Mouse (Mus musculus): ENCODE results near the gene Rpl10a. TPM values are rescaled to one million over a fixed set of nuclear protein-coding genes. Genes with fewer than 3 reads are reported as not detected.

Rpl10a gene
- polyA plus RNA-seq, 1 experiment from 2014 or later, result 279 TPM

GRCm38 (mm10) chr17:28299669-28300320 is 28.5 kb upstream of the Rpl10a start:
- H3K27ac ChIP-seq (ENCODE audit: low read length), result no peak overlapping the region

GRCm38 (mm10) chr17:28300323-28300722 is 27.9 kb upstream of the Rpl10a start:
- 63% methylated on average over 9 of the region's 9 CpGs for WGBS
- Histone ChIP-seq H3K9ac (ENCODE audit: low read length) (no peak overlapping the region), H3K27ac (ENCODE audit: low read length) (no peak overlapping the region), H3K27me3 (ENCODE audit: control insufficient read depth, insufficient read depth, low read length) (no peaks in the 10 kb centered on the region), H3K4me2 (ENCODE audit: low read depth, low read length) (no peak overlapping the region), H3K36me3 (ENCODE audit: control insufficient read depth, insufficient read depth) (peaks cover 13% of the 10 kb centered on the region), H3K4me1 (ENCODE audit: control insufficient read depth, insufficient read depth, low read length) (peaks cover 2% of the 10 kb centered on the region; the same call in 1 of the 2 replicates), H3K9me3 (replicated peaks; ENCODE audit: control insufficient read depth, low read length) (no peaks in the 10 kb centered on the region), H3K4me3 (ENCODE audit: low read length) (no peak overlapping the region)
- ATAC-seq (replicated peaks; ENCODE audit: extremely low read depth, insufficient read depth, low FRiP score), result no peak

More at GRCm38 (mm10) chr17:28299669-28300320, 28.5 kb upstream of the Rpl10a start:
- no peak for ATAC-seq (replicated peaks; ENCODE audit: extremely low read depth, insufficient read depth, low FRiP score)
- Histone ChIP-seq H3K36me3 (ENCODE audit: control insufficient read depth, insufficient read depth) (peaks cover 13% of the 10 kb centered on the region), H3K9me3 (replicated peaks; ENCODE audit: control insufficient read depth, low read length) (no peaks in the 10 kb centered on the region), H3K4me2 (ENCODE audit: low read depth, low read length) (no peak overlapping the region), H3K4me1 (ENCODE audit: control insufficient read depth, insufficient read depth, low read length) (peaks cover 4% of the 10 kb centered on the region), H3K4me3 (ENCODE audit: low read length) (no peak overlapping the region), H3K9ac (ENCODE audit: low read length) (no peak overlapping the region), H3K27me3 (ENCODE audit: control insufficient read depth, insufficient read depth, low read length) (no peaks in the 10 kb centered on the region)
- 49% methylated on average over 11 of the region's 11 CpGs for WGBS

GRCm38 (mm10) chr17:28300850-28301249 is 27.4 kb upstream of the Rpl10a start:
- H3K4me1 ChIP-seq (ENCODE audit: control insufficient read depth, insufficient read depth, low read length), result peaks cover 2% of the 10 kb centered on the region; the same call in 1 of the 2 replicates
- H3K4me3 ChIP-seq (ENCODE audit: low read length), result no peak overlapping the region
- no peak overlapping the region for H3K9ac ChIP-seq (ENCODE audit: low read length)
- peaks cover 13% of the 10 kb centered on the region for H3K36me3 ChIP-seq (ENCODE audit: control insufficient read depth, insufficient read depth)
- H3K9me3 ChIP-seq (replicated peaks; ENCODE audit: control insufficient read depth, low read length), result no peaks in the 10 kb centered on the region
- H3K27me3 ChIP-seq (ENCODE audit: control insufficient read depth, insufficient read depth, low read length), result no peaks in the 10 kb centered on the region
- WGBS, result 54% methylated on average over 3 of the region's 3 CpGs
- no peak for ATAC-seq (replicated peaks; ENCODE audit: extremely low read depth, insufficient read depth, low FRiP score)
- H3K27ac ChIP-seq (ENCODE audit: low read length), result no peak overlapping the region
- H3K4me2 ChIP-seq (ENCODE audit: low read depth, low read length), result no peak overlapping the region

GRCm38 (mm10) chr17:28305172-28305571 is 23.1 kb upstream of the Rpl10a start:
- Histone ChIP-seq H3K27ac (ENCODE audit: low read length) (no peak overlapping the region), H3K4me3 (ENCODE audit: low read length) (no peak overlapping the region), H3K9me3 (replicated peaks; ENCODE audit: control insufficient read depth, low read length) (no peaks in the 10 kb centered on the region), H3K4me1 (ENCODE audit: control insufficient read depth, insufficient read depth, low read length) (peaks cover 6% of the 10 kb centered on the region), H3K27me3 (ENCODE audit: control insufficient read depth, insufficient read depth, low read length) (no peaks in the 10 kb centered on the region), H3K9ac (ENCODE audit: low read length) (no peak overlapping the region), H3K4me2 (ENCODE audit: low read depth, low read length) (no peak overlapping the region), H3K36me3 (ENCODE audit: control insufficient read depth, insufficient read depth) (no peaks in the 10 kb centered on the region)
- 61% methylated on average over 10 of the region's 10 CpGs for WGBS
- ATAC-seq (replicated peaks; ENCODE audit: extremely low read depth, insufficient read depth, low FRiP score), result no peak

GRCm38 (mm10) chr17:28308297-28309195 is 19.7 kb upstream of the Rpl10a start:
- ATAC-seq (replicated peaks; ENCODE audit: extremely low read depth, insufficient read depth, low FRiP score), result no peak
- Histone ChIP-seq H3K27ac (ENCODE audit: low read length) (peak overlapping the region; percentile 11; the same call in 1 of the 2 replicates), H3K9ac (ENCODE audit: low read length) (peak overlapping the region; percentile 61), H3K4me1 (ENCODE audit: control insufficient read depth, insufficient read depth, low read length) (peaks cover 6% of the 10 kb centered on the region), H3K4me2 (ENCODE audit: low read depth, low read length) (peak overlapping the region; percentile 56), H3K36me3 (ENCODE audit: control insufficient read depth, insufficient read depth) (no peaks in the 10 kb centered on the region), H3K9me3 (replicated peaks; ENCODE audit: control insufficient read depth, low read length) (no peaks in the 10 kb centered on the region), H3K27me3 (ENCODE audit: control insufficient read depth, insufficient read depth, low read length) (no peaks in the 10 kb centered on the region), H3K4me3 (ENCODE audit: low read length) (peak overlapping the region; percentile 29)
- WGBS, result 10% methylated on average over 18 of the region's 18 CpGs

- Histone ChIP-seq H3K4me1 (ENCODE audit: control insufficient read depth, insufficient read depth, low read length) (peaks cover 12% of the 10 kb centered on the region), H3K27me3 (ENCODE audit: control insufficient read depth, insufficient read depth, low read length) (no peaks in the 10 kb centered on the region), H3K4me3 (ENCODE audit: low read length) (no peak overlapping the region), H3K36me3 (ENCODE audit: control insufficient read depth, insufficient read depth) (peaks cover under 1% of the 10 kb centered on the region; the same call in 1 of the 2 replicates), H3K9me3 (replicated peaks; ENCODE audit: control insufficient read depth, low read length) (no peaks in the 10 kb centered on the region), H3K4me2 (ENCODE audit: low read depth, low read length) (no peak overlapping the region), H3K9ac (ENCODE audit: low read length) (no peak overlapping the region), H3K27ac (ENCODE audit: low read length) (no peak overlapping the region)
- WGBS, result 66% methylated on average over 3 of the region's 3 CpGs
- ATAC-seq (replicated peaks; ENCODE audit: extremely low read depth, insufficient read depth, low FRiP score), result no peak
Observed at GRCm38 (mm10) chr17:28310831-28311230, 17.4 kb upstream of the Rpl10a start.

GRCm38 (mm10) chr17:28311366-28312132 is 16.7 kb upstream of the Rpl10a start:
- no peak overlapping the region for H3K4me3 ChIP-seq (ENCODE audit: low read length)
- peaks cover 12% of the 10 kb centered on the region for H3K4me1 ChIP-seq (ENCODE audit: control insufficient read depth, insufficient read depth, low read length)
- peaks cover 4% of the 10 kb centered on the region; the same call in 1 of the 2 replicates for H3K36me3 ChIP-seq (ENCODE audit: control insufficient read depth, insufficient read depth)
- H3K9me3 ChIP-seq (replicated peaks; ENCODE audit: control insufficient read depth, low read length), result no peaks in the 10 kb centered on the region
- no peak overlapping the region for H3K27ac ChIP-seq (ENCODE audit: low read length)
- WGBS, result 69% methylated on average over 5 of the region's 5 CpGs
- no peak overlapping the region for H3K4me2 ChIP-seq (ENCODE audit: low read depth, low read length)
- no peak for ATAC-seq (replicated peaks; ENCODE audit: extremely low read depth, insufficient read depth, low FRiP score)
- no peaks in the 10 kb centered on the region for H3K27me3 ChIP-seq (ENCODE audit: control insufficient read depth, insufficient read depth, low read length)
- H3K9ac ChIP-seq (ENCODE audit: low read length), result no peak overlapping the region

- ATAC-seq (replicated peaks; ENCODE audit: extremely low read depth, insufficient read depth, low FRiP score), result no peak
- Histone ChIP-seq H3K4me3 (ENCODE audit: low read length) (peak overlapping the region; percentile 93), H3K4me1 (ENCODE audit: control insufficient read depth, insufficient read depth, low read length) (peaks cover 12% of the 10 kb centered on the region), H3K9ac (ENCODE audit: low read length) (peak overlapping the region; percentile 43), H3K4me2 (ENCODE audit: low read depth, low read length) (peak overlapping the region; percentile 58), H3K36me3 (ENCODE audit: control insufficient read depth, insufficient read depth) (peaks cover 14% of the 10 kb centered on the region), H3K9me3 (replicated peaks; ENCODE audit: control insufficient read depth, low read length) (no peaks in the 10 kb centered on the region), H3K27ac (ENCODE audit: low read length) (peak overlapping the region; percentile 71), H3K27me3 (ENCODE audit: control insufficient read depth, insufficient read depth, low read length) (no peaks in the 10 kb centered on the region)
- WGBS, result 26% methylated on average over 16 of the region's 17 CpGs
Observed at GRCm38 (mm10) chr17:28312232-28313211, 15.7 kb upstream of the Rpl10a start.

All from heart, embryonic 16.5 days (tissue).